Mouse (Mus musculus) spleen, adult 2 months (tissue): Measurements from ENCODE around the gene Itgb5. TPM values are rescaled to one million over a fixed set of nuclear protein-coding genes. Genes with fewer than 3 reads are reported as not detected.

Experiments used
- DNase-seq, 2 experiments: peaks; one replicate each; pipeline versions ENCODE4 v3.0.0 to v3.0.0-alpha.2; 2012 to 2021; ENCODE audit warnings: low spot score in 2 of 2, low read depth in 1 of 2
- H3K27ac ChIP-seq: fragments of 200-500 bp; 2 replicates; pipeline ENCODE4 v1.5.1; 2012; ENCODE audit warnings: low read length, inconsistent platforms; ENCODE audit not compliant: insufficient read depth
- H3K27me3 ChIP-seq: fragments of 200-500 bp; 2 replicates; pipeline ENCODE4 v1.6.1; 2012; ENCODE audit warnings: mild to moderate bottlenecking, moderate library complexity, low read length, inconsistent platforms; ENCODE audit not compliant: control insufficient read depth, insufficient read depth
- H3K36me3 ChIP-seq: fragments of 200-500 bp; 2 replicates; pipeline ENCODE4 v1.6.1; 2012; ENCODE audit warnings: mild to moderate bottlenecking, low read length, inconsistent platforms; ENCODE audit not compliant: control insufficient read depth, insufficient read depth
- H3K4me1 ChIP-seq: fragments of 200-500 bp; 2 replicates; pipeline ENCODE4 v1.6.1; 2011; ENCODE audit warnings: inconsistent platforms; ENCODE audit not compliant: control insufficient read depth, insufficient read depth, insufficient read length
- H3K4me3 ChIP-seq: fragments of 200-500 bp; 2 replicates; pipeline ENCODE4 v1.5.1; 2011; ENCODE audit warnings: mild to moderate bottlenecking, inconsistent platforms; ENCODE audit not compliant: insufficient read depth, insufficient read length; ENCODE audit errors: extremely low read depth
- CTCF ChIP-seq: fragments of 200-500 bp; IDR thresholded peaks from 2 replicates; pipeline ENCODE4 v1.5.1; 2011; ENCODE audit warnings: mild to moderate bottlenecking, inconsistent platforms; ENCODE audit not compliant: insufficient read depth, insufficient read length, insufficient replicate concordance; ENCODE audit errors: extremely low read depth
- POLR2A ChIP-seq: fragments of 200-500 bp; IDR thresholded peaks from 2 replicates; pipeline ENCODE4 v1.6.1; 2011; ENCODE audit warnings: low read depth, low read length, inconsistent platforms
- WGBS: fragments of 180-500 bp; shearing (Covaris S2); methylation state at CpG from one replicate; pipeline ENCODE4 v1.1.7; 2018; 5-methylcytosine and 5-hydroxymethylcytosine counted together
- polyA plus RNA-seq: library from polyadenylated mRNA; depleted of rRNA; stranded (reverse); fragments of >200 nt; gene quantifications from 2 replicates; pipeline ENCODE4 v1.2.3, GENCODE M21; 2012

Gene Itgb5
- polyA plus RNA-seq, 1 experiment: 36.4 TPM

DNA sequence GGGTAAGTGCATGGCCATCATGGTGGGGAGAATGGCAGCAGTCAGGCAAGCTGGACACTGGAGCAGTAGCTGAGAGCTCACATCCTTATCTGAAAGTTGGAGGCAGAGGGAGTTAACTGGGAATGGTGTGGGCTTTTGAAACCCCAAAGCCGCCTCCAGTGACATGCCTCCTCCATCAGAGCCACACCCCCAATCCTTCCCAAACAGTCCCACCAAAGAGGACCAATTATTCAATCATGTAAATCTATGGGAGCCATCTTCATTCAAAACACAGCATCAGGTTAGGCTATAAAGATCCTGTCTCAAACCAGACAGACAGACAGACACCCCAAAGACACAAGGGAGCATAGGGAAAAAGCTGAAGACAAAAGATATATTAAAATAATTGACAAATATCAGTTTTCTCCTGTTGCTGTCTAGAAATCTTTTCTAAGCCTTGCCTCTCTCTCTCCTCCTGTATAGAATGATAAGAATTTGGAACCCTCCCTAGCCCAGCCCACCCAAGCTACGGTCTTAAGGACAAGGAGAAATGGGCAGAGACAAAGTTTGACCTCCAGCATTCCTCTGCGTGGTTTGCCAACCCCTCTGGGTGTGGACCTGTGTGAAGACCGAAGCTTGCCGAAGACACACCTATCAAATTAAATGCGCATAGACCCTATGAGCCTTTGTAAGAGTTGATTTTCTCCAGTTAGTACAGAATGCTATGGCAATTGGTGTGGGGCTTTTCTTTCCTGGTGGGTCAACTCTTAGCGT is 10.9 kb upstream of the Itgb5 start:
- WGBS: 90% methylated on average over 7 of the region's 7 CpGs

DNA sequence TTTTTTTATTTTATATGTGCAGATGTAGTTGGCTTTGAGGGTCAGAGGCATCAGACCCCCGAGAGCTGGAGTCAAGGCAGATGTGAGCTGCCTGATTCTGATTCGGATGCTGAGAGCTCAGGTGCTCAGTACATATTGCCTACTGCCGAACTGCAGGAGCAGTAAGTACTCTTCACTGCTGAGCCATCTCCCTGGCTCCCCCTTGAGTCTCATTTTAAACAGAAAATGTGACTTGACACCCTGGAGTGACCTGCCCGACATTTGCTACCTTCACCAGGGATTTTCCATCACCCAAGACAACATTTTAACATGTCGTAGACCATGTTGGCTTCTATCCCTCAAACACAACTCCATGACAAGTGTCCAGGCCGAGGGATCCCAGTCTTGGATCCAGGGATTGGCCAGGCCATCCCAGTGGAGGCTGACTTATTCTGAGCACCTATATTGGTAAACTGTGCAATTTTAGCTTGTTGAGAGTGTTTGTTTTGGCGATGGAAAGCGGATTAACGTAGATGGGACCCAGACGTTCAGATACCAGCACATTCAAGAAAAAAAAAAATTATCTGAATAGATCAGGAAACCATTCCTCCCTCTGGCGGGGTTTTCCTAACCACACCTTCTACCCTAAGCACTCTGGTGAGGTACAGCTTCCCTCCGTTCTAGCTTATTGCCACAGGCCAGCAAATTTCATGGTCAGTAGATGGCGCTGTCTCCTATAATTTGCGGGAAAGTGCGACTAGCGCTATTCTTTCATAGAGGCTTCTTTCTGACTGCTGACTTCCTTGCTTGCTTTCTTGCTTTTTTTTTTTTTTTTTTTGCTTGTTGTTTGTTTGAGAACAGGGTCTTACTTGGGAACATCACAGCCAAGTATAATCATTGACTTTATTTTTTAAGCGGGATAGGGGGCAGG is 8.9 kb upstream of the Itgb5 start:
- no peak for TF ChIP-seq POLR2A
- TF ChIP-seq CTCF: peak; percentile 75; the same call in 1 of the 2 replicates
- H3K4me1 ChIP-seq: no peaks in the 10 kb centered on the region
- WGBS: 28% methylated on average over 17 of the region's 17 CpGs
- no peaks in the 10 kb centered on the region for H3K27me3 ChIP-seq
- H3K4me3 ChIP-seq: no peak overlapping the region
- peak; percentile 59 to 83 for DNase-seq
- no peaks in the 10 kb centered on the region for H3K36me3 ChIP-seq
- no peak overlapping the region for H3K27ac ChIP-seq

More for the DNA sequence above, 10.9 kb upstream of the Itgb5 start:
- Histone ChIP-seq H3K4me3 (no peak overlapping the region), H3K4me1 (no peaks in the 10 kb centered on the region), H3K36me3 (no peaks in the 10 kb centered on the region), H3K27ac (no peak overlapping the region), H3K27me3 (no peaks in the 10 kb centered on the region)
- no peak for TF ChIP-seq POLR2A
- no peak for TF ChIP-seq CTCF
- no peak for DNase-seq

DNA sequence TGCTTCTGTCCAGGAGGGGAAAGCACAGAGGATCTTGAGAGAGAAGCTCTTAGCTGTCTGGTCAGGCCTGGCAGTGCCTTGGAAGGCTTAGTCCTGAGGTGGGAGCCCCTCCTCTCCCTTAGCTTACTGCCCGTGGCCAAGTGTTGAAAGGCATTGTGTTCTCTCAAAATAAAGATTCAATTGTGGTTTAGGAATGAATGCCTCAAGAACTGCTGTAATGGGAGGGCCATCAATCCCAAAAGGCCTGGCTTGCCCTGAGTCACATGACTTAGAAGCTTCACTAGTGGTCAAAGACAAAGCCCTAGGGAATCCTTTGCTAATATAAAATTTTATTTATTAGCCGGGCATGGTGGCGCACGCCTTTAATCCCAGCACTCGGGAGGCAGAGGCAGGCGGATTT is 4.9 kb upstream of the Itgb5 start:
- Histone ChIP-seq H3K27ac (no peak overlapping the region), H3K27me3 (peaks cover 5% of the 10 kb centered on the region), H3K4me1 (peaks cover 3% of the 10 kb centered on the region; the same call in 1 of the 2 replicates), H3K36me3 (no peaks in the 10 kb centered on the region), H3K4me3 (no peak overlapping the region)
- TF ChIP-seq CTCF (no peak), POLR2A (no peak)
- DNase-seq: no peak
- WGBS: 91% methylated on average over 6 of the region's 6 CpGs

DNA sequence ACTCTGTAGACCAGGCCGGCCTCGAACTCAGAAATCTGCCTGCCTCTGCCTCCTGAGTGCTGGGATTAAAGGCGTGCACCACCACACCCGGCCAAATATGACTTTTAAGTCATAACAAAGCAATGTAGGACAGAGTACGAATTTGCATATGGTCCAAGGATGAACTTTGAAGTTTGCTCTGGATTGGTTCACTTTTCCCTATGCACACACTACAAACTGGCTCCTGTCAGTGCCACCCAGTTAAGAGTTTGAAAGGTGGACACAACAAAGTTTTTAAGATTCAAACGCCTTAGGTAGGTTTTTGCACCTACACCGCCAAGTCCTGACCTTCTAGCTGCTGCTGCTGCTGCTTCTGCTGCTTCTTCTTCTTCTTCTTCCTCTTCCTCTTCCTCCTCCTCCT is 969 bp upstream of the Itgb5 start:
- TF ChIP-seq CTCF (no peak), POLR2A (no peak)
- WGBS: 90% methylated on average over 7 of the region's 7 CpGs
- Histone ChIP-seq H3K4me3 (no peak overlapping the region), H3K36me3 (no peaks in the 10 kb centered on the region), H3K27me3 (peaks cover 13% of the 10 kb centered on the region), H3K4me1 (peaks cover 5% of the 10 kb centered on the region; the same call in 1 of the 2 replicates), H3K27ac (no peak overlapping the region)
- DNase-seq: no peak

DNA sequence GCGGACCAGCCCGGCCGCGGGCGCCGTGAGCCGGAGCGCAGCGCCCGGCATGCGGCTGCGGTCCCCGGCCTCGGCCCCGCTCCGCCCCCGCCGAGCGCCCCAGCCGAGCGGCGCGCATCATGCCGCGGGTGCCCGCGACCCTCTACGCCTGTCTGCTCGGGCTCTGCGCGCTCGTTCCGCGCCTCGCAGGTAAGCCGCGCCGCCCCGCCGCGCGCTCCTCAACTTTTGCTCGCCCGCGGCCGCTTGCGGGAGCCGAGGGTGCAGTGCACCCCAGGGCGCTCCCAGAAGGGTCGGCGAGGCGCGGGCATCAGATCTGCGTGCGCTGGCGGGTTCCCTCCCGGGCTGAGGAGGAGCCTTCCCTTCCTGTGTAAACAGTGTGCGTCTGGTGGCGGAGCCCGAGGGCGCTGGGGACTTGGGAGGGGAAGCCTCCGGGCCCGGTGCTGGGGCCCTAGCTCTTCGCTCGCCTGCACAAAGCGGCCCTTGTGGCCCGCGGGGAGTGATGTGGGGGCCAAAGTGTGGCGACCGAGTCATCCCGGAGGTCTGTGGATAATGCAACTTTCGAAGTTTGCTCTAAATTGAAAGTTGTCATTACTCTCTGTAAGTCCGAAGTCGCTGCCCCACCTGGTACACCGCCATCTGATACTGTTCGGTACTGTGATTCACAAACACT is 512 bp downstream of the Itgb5 start:
- DNase-seq: peak in 1 of 2 experiments; percentile 16
- Histone ChIP-seq H3K4me3 (peak overlapping the region; percentile 65), H3K4me1 (peaks cover 5% of the 10 kb centered on the region; the same call in 1 of the 2 replicates), H3K36me3 (no peaks in the 10 kb centered on the region), H3K27ac (no peak overlapping the region), H3K27me3 (peaks cover 13% of the 10 kb centered on the region)
- TF ChIP-seq CTCF (no peak), POLR2A (no peak)
- under 1% methylated on average over 76 of the region's 76 CpGs for WGBS

DNA sequence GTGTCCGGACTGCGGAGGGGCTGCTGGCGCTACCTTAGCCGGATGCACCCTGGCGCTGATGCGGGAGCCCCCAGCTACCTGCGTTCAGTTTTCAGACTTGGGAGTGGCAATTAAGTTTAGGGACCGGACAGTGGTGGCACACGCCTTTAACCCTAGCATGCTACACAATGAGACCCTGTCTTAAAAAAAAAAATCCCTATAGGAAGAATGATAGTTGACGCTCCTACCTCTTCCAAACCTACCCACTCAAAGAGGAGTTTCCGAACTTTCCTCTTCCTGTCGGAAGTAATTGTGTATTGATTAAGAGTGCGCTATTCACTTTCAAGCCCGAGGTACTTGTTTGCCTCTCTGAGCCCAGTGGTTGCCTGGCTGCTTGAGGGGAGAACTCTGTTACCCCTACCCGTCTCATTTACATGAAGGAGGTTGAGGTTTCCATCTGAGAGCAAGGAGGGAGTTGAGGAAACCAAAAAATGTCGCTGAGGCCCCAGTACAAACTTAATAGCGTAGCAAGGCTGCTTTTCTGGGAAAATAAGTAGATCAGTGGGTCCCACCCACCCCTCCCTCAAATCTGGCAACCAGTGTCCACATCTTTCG is 1.1 kb downstream of the Itgb5 start:
- Histone ChIP-seq H3K36me3 (no peaks in the 10 kb centered on the region), H3K27ac (no peak overlapping the region), H3K27me3 (peaks cover 13% of the 10 kb centered on the region), H3K4me3 (peak overlapping the region; percentile 65), H3K4me1 (peaks cover 5% of the 10 kb centered on the region; the same call in 1 of the 2 replicates)
- 20% methylated on average over 18 of the region's 18 CpGs for WGBS
- DNase-seq: no peak
- no peak for TF ChIP-seq CTCF

DNA sequence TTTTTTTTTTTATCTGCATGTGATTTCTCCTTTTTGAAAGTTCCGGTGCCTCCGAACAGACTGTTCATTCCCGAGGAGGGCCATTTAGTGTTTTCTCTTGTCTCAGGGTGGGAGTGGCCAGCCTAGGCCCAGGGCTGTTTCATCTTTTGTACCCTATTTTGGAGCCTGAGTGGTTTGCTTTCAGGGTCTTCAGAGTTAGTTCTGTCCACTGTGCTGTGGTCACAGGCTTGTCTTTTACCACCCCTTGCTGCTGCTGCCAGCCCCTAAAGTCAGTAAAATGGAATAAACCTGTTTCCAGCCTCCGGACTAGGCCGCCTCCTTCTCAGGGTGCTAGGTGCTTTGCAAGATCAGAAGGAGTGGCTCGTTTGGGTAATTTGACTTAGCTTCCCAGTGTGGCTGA is 2.6 kb downstream of the Itgb5 start:
- no peak overlapping the region for H3K4me3 ChIP-seq
- WGBS: 81% methylated on average over 6 of the region's 6 CpGs
- no peaks in the 10 kb centered on the region for H3K36me3 ChIP-seq
- no peak for DNase-seq
- H3K27ac ChIP-seq: no peak overlapping the region
- TF ChIP-seq POLR2A (no peak), CTCF (no peak)
- peaks cover 13% of the 10 kb centered on the region for H3K27me3 ChIP-seq
- peaks cover 5% of the 10 kb centered on the region; the same call in 1 of the 2 replicates for H3K4me1 ChIP-seq
